8 mouse cellular contexts compared by ENCODE assay signal in genomic region chr9:108589229-108589628, GRCm38 (mm10). TPM values are rescaled to one million over a fixed set of nuclear protein-coding genes. Genes with fewer than 3 reads are reported as not detected.
DNase-seq lines count a peak whose midpoint lies in the region; ATAC-seq lines count a peak whose summit lies in the region.

No protein-coding gene starts in this region.

- 79% methylated on average over 5 of the region's 5 CpGs for WGBS in forebrain, embryonic 10.5 days
- 77% methylated on average over 5 of the region's 5 CpGs for WGBS in midbrain, embryonic 10.5 days

- no peak overlapping the region for H3K4me3 ChIP-seq in forebrain, embryonic 10.5 days
- peak overlapping the region; percentile 49 for H3K4me3 ChIP-seq in midbrain, embryonic 10.5 days

- ATAC-seq in cerebellum, adult (ENCODE audit: insufficient number of reproducible peaks, low FRiP score, low TSS enrichment) = no peak
- no peak for ATAC-seq in activated CD4-positive, CD25-positive, alpha-beta regulatory T cell, adult 4 months

- H3K27ac ChIP-seq in forebrain, embryonic 10.5 days = peak overlapping the region; percentile 94
- peak overlapping the region; percentile 92 for H3K27ac ChIP-seq in midbrain, embryonic 10.5 days (replicated peaks)

- peak; percentile 28 to 49 for DNase-seq in cerebellum, postnatal 14 days
- peak; percentile 21 for DNase-seq in 3T3-L1 (ENCODE audit: low read depth, low spot score)
- no peak for DNase-seq in forebrain, embryonic 10.5 days (ENCODE audit: extremely low spot score, low spot score)
- DNase-seq in midbrain, embryonic 10.5 days (ENCODE audit: low spot score) = no peak
- no peak for DNase-seq in spleen, postnatal 36 days (ENCODE audit: low spot score in 2 of 2)
- no peak for DNase-seq in gastrocnemius, postnatal 4 days (ENCODE audit: low spot score in 2 of 2)

- H3K4me1 ChIP-seq in forebrain, embryonic 10.5 days = peaks cover 45% of the 10 kb centered on the region
- H3K4me1 ChIP-seq in midbrain, embryonic 10.5 days = peaks cover 48% of the 10 kb centered on the region

- H3K9me3 ChIP-seq in forebrain, embryonic 10.5 days = no peaks in the 10 kb centered on the region
- no peaks in the 10 kb centered on the region for H3K9me3 ChIP-seq in midbrain, embryonic 10.5 days (replicated peaks)

- H3K36me3 ChIP-seq in forebrain, embryonic 10.5 days (replicated peaks) = peaks cover 11% of the 10 kb centered on the region
- peaks cover 24% of the 10 kb centered on the region; the same call in 1 of the 2 replicates for H3K36me3 ChIP-seq in midbrain, embryonic 10.5 days

- no peaks in the 10 kb centered on the region for H3K27me3 ChIP-seq in forebrain, embryonic 10.5 days (ENCODE audit: poor library complexity, severe bottlenecking)
- peaks cover 18% of the 10 kb centered on the region; the same call in 1 of the 2 replicates for H3K27me3 ChIP-seq in midbrain, embryonic 10.5 days (ENCODE audit: low read depth, poor library complexity, severe bottlenecking)

RNA-seq across cellular contexts. Expression of gene P4htm, which starts 8.2 kb away (rescaled TPM):
- polyA plus RNA-seq in forebrain, embryonic 10.5 days (2016; fragmentation: Nextera tagmentation; extraction: Ambion mirVana) = 11.9 and 12.1 TPM in 2 replicates
- 13.8 and 14.7 TPM in 2 replicates for polyA plus RNA-seq in midbrain, embryonic 10.5 days (2016; fragmentation: Nextera tagmentation; extraction: Ambion mirVana)
- total RNA-seq in gastrocnemius, postnatal 4 days (2021) = 1 to 10 TPM; 5.0 to 5.5 TPM
- 1 to 10 TPM; 5.1 to 9.0 TPM for polyA plus RNA-seq in activated CD4-positive, CD25-positive, alpha-beta regulatory T cell, adult 4 months (2017; shearing (Covaris generic))

RNA-seq across cellular contexts. Expression of gene Wdr6, which starts 10.7 kb away (rescaled TPM):
- polyA plus RNA-seq in forebrain, embryonic 10.5 days (2016; fragmentation: Nextera tagmentation; extraction: Ambion mirVana) = 203 and 212 TPM in 2 replicates
- 195 and 250 TPM in 2 replicates for polyA plus RNA-seq in midbrain, embryonic 10.5 days (2016; fragmentation: Nextera tagmentation; extraction: Ambion mirVana)
- total RNA-seq in gastrocnemius, postnatal 4 days (2021) = 10 to 100 TPM; 27.7 to 32.2 TPM
- polyA plus RNA-seq in activated CD4-positive, CD25-positive, alpha-beta regulatory T cell, adult 4 months (2017; shearing (Covaris generic)) = 10 to 100 TPM; 18.8 to 42.4 TPM

RNA-seq across cellular contexts. Expression of gene Dalrd3, which starts 19.5 kb away (rescaled TPM):
- 192 and 201 TPM in 2 replicates for polyA plus RNA-seq in forebrain, embryonic 10.5 days (2016; fragmentation: Nextera tagmentation; extraction: Ambion mirVana)
- 196 and 221 TPM in 2 replicates for polyA plus RNA-seq in midbrain, embryonic 10.5 days (2016; fragmentation: Nextera tagmentation; extraction: Ambion mirVana)
- total RNA-seq in gastrocnemius, postnatal 4 days (2021) = 10 to 100 TPM; 11.5 to 14.6 TPM
- polyA plus RNA-seq in activated CD4-positive, CD25-positive, alpha-beta regulatory T cell, adult 4 months (2017; shearing (Covaris generic)) = 10 to 100 TPM; 46.1 to 77.0 TPM

RNA-seq across cellular contexts. Expression of gene Ndufaf3, which starts 22.0 kb away (rescaled TPM):
- polyA plus RNA-seq in forebrain, embryonic 10.5 days (2016; fragmentation: Nextera tagmentation; extraction: Ambion mirVana) = 43.3 and 50.6 TPM in 2 replicates
- polyA plus RNA-seq in midbrain, embryonic 10.5 days (2016; fragmentation: Nextera tagmentation; extraction: Ambion mirVana) = 47.0 and 50.0 TPM in 2 replicates
- total RNA-seq in gastrocnemius, postnatal 4 days (2021) = 10 to 100 TPM; 39.6 to 46.7 TPM
- 10 to 100 TPM; 58.2 to 74.6 TPM for polyA plus RNA-seq in activated CD4-positive, CD25-positive, alpha-beta regulatory T cell, adult 4 months (2017; shearing (Covaris generic))

RNA-seq across cellular contexts. Expression of gene Impdh2, which starts 29.1 kb away (rescaled TPM):
- polyA plus RNA-seq in forebrain, embryonic 10.5 days (2016; fragmentation: Nextera tagmentation; extraction: Ambion mirVana) = 244 and 260 TPM in 2 replicates
- polyA plus RNA-seq in midbrain, embryonic 10.5 days (2016; fragmentation: Nextera tagmentation; extraction: Ambion mirVana) = 202 and 239 TPM in 2 replicates
- 10 to 100 TPM; 78.6 to 92.9 TPM for total RNA-seq in gastrocnemius, postnatal 4 days (2021)
- polyA plus RNA-seq in activated CD4-positive, CD25-positive, alpha-beta regulatory T cell, adult 4 months (2017; shearing (Covaris generic)) = 100 to 1,000 TPM; 126 to 172 TPM

Comparison
In these comparisons a context has a peak if more than half of its experiments do, and no peak if none do; other contexts are left out.
1. DNase-seq: peak in cerebellum, postnatal 14 days (2 of 2) and 3T3-L1 (single experiment); none in forebrain, embryonic 10.5 days (single experiment), midbrain, embryonic 10.5 days (single experiment), spleen, postnatal 36 days (0 of 2) and gastrocnemius, postnatal 4 days (0 of 2).